Mouse (Mus musculus): ENCODE data around the gene Ppara. TPM values are rescaled to one million over a fixed set of nuclear protein-coding genes. Genes with fewer than 3 reads are reported as not detected.

The Ppara gene
- total RNA-seq, 2 experiments from 2014 or later: 3.3 to 4.2 TPM

- intact Hi-C loops (cut with DNase I): loop anchor here (5.0 kb wide), 1 partner anchor 320 kb away; no protein-coding TSS in a partner anchor
- DNase-seq (ENCODE audit: low spot score in 2 of 2): no peak
These were observed 17.8 kb upstream of the Ppara start for GRCm38 (mm10) chr15:85717008-85717407.

- DNase-seq (ENCODE audit: low spot score in 2 of 2): no peak
- intact Hi-C loops (cut with DNase I): loop anchor here (5.0 kb wide), 1 partner anchor 320 kb away; no protein-coding TSS in a partner anchor
These were observed 17.0 kb upstream of the Ppara start for GRCm38 (mm10) chr15:85717800-85718199.

GRCm38 (mm10) chr15:85719017-85719416 is 15.8 kb upstream of the Ppara start:
- DNase-seq (ENCODE audit: low spot score in 2 of 2): no peak
- intact Hi-C loops (cut with DNase I): loop anchor here (5.0 kb wide), 1 partner anchor 318 kb away; no protein-coding TSS in a partner anchor

GRCm38 (mm10) chr15:85720366-85720841 is 14.4 kb upstream of the Ppara start:
- intact Hi-C loops (cut with DNase I): no loop called here
- DNase-seq (ENCODE audit: low spot score in 2 of 2): no peak

GRCm38 (mm10) chr15:85724271-85725165 is 10.3 kb upstream of the Ppara start:
- intact Hi-C loops (cut with DNase I): no loop called here
- DNase-seq (ENCODE audit: low spot score in 2 of 2): no peak

GRCm38 (mm10) chr15:85728224-85728623 is 6.6 kb upstream of the Ppara start:
- intact Hi-C loops (cut with DNase I): no loop called here
- no peak for DNase-seq (ENCODE audit: low spot score in 2 of 2)

- intact Hi-C loops (cut with DNase I): no loop called here
- DNase-seq (ENCODE audit: low spot score in 2 of 2): no peak
These were observed 5.5 kb upstream of the Ppara start for GRCm38 (mm10) chr15:85729256-85729655.

- intact Hi-C loops (cut with DNase I): loop anchor here (5.0 kb wide), 1 partner anchor 67 kb away; no protein-coding TSS in a partner anchor
These were observed 4.8 kb upstream of the Ppara start for GRCm38 (mm10) chr15:85730027-85730426.

GRCm38 (mm10) chr15:85731885-85732603 is 2.7 kb upstream of the Ppara start:
- no peak for DNase-seq (ENCODE audit: low spot score in 2 of 2)
- intact Hi-C loops (cut with DNase I): loop anchor here (5.0 kb wide), 1 partner anchor 65 kb away; no protein-coding TSS in a partner anchor

More at GRCm38 (mm10) chr15:85730027-85730426, 4.8 kb upstream of the Ppara start:
- DNase-seq (ENCODE audit: low spot score in 2 of 2): no peak

- intact Hi-C loops (cut with DNase I): loop anchor here (5.0 kb wide), 1 partner anchor 65 kb away; no protein-coding TSS in a partner anchor
- no peak for DNase-seq (ENCODE audit: low spot score in 2 of 2)
These were observed 2.2 kb upstream of the Ppara start for GRCm38 (mm10) chr15:85732604-85732968.

GRCm38 (mm10) chr15:85733686-85734085 is 1.1 kb upstream of the Ppara start:
- intact Hi-C loops (cut with DNase I): loop anchor here (5.0 kb wide), 1 partner anchor 64 kb away; no protein-coding TSS in a partner anchor

GRCm38 (mm10) chr15:85734148-85734547 is 635 bp upstream of the Ppara start:
- intact Hi-C loops (cut with DNase I): loop anchor here (5.0 kb wide), 1 partner anchor 63 kb away; no protein-coding TSS in a partner anchor
- DNase-seq (ENCODE audit: low spot score in 2 of 2): no peak

More at GRCm38 (mm10) chr15:85733686-85734085, 1.1 kb upstream of the Ppara start:
- DNase-seq (ENCODE audit: low spot score in 2 of 2): no peak

- intact Hi-C loops (cut with DNase I): loop anchor here (5.0 kb wide), 1 partner anchor 77 kb away; the partner anchor contains the start of gene Cdpf1
- DNase-seq (ENCODE audit: low spot score in 2 of 2): peak; percentile 68 to 73
These were observed 466 bp downstream of the Ppara start for GRCm38 (mm10) chr15:85735063-85735835.

- DNase-seq (ENCODE audit: low spot score in 2 of 2): no peak
- intact Hi-C loops (cut with DNase I): loop anchor here (5.0 kb wide), 1 partner anchor 76 kb away; the partner anchor contains the start of gene Cdpf1
These were observed 1.0 kb downstream of the Ppara start for GRCm38 (mm10) chr15:85735836-85736190.

GRCm38 (mm10) chr15:85736506-85736905 is 1.7 kb downstream of the Ppara start:
- intact Hi-C loops (cut with DNase I): loop anchor here (5.0 kb wide), 1 partner anchor 76 kb away; the partner anchor contains the start of gene Cdpf1
- no peak for DNase-seq (ENCODE audit: low spot score in 2 of 2)

- intact Hi-C loops (cut with DNase I): loop anchor here (5.0 kb wide), 1 partner anchor 74 kb away; the partner anchor contains the start of gene Cdpf1
- no peak for DNase-seq (ENCODE audit: low spot score in 2 of 2)
These were observed 3.6 kb downstream of the Ppara start for GRCm38 (mm10) chr15:85738416-85738815.

- intact Hi-C loops (cut with DNase I): loop anchor here (5.0 kb wide), 1 partner anchor 73 kb away; the partner anchor contains the start of gene Cdpf1
- peak in 1 of 2 experiments; percentile 47 for DNase-seq (ENCODE audit: low spot score in 2 of 2)
These were observed 4.2 kb downstream of the Ppara start for GRCm38 (mm10) chr15:85738939-85739338.

- intact Hi-C loops (cut with DNase I): no loop called here
- no peak for DNase-seq (ENCODE audit: low spot score in 2 of 2)
These were observed 7.8 kb downstream of the Ppara start for GRCm38 (mm10) chr15:85742608-85743007.

- DNase-seq (ENCODE audit: low spot score in 2 of 2): no peak
- intact Hi-C loops (cut with DNase I): no loop called here
These were observed 9.2 kb downstream of the Ppara start for GRCm38 (mm10) chr15:85743946-85744345.

Measured in left cerebral cortex, postnatal 25 days (tissue).